Mouse (Mus musculus): ENCODE data around the gene Vps13a. TPM values are rescaled to one million over a fixed set of nuclear protein-coding genes. Genes with fewer than 3 reads are reported as not detected.

Gene Vps13a
- polyA plus RNA-seq, 1 experiment from 2014 or later: 11.5 TPM

DNA sequence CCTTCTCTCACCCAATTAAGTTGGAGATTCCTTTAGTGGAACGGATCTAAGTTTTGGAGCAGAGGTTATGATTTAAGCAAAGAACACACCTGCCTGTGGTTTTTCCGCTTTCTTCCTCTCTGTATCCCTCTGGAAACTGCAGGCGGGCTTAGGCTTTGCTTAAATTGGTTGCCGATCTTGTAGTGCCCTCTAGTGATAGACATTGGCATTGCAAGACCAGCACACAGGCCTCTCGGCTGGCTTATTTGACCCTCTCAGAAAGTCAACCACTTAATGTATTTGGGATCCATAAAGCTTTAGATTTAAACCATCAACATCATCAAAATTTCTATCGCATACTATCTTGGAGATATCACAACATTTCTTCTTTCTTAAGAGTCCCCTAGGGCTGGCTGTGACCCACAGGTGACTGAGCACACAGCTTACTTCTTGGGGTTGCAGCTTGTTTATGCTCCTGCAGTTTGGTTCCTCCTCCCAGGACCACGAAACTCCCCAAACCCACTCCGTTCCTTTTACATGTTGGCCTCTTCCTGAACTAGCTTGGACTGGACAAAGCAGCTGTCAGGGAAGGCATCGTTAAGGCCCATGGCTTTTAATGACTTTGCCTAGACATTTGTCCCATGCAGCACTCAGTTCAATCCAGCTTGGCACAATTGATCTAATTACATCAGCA, 181.3 kb downstream of the Vps13a start:
- 15% methylated on average over 9 of the region's 9 CpGs for WGBS
- no peaks in the 10 kb centered on the region for H3K36me3 ChIP-seq
- H3K9ac ChIP-seq: no peak overlapping the region
- H3K27me3 ChIP-seq (replicated peaks): no peaks in the 10 kb centered on the region
- peak overlapping the region; percentile 35; the same call in 1 of the 2 replicates for H3K4me2 ChIP-seq (replicated peaks)
- H3K4me1 ChIP-seq (replicated peaks): peaks cover 14% of the 10 kb centered on the region
- no peak overlapping the region for H3K4me3 ChIP-seq (replicated peaks)
- no peak overlapping the region for H3K27ac ChIP-seq
- H3K9me3 ChIP-seq: no peaks in the 10 kb centered on the region
- peak; percentile 74 for ATAC-seq

DNA sequence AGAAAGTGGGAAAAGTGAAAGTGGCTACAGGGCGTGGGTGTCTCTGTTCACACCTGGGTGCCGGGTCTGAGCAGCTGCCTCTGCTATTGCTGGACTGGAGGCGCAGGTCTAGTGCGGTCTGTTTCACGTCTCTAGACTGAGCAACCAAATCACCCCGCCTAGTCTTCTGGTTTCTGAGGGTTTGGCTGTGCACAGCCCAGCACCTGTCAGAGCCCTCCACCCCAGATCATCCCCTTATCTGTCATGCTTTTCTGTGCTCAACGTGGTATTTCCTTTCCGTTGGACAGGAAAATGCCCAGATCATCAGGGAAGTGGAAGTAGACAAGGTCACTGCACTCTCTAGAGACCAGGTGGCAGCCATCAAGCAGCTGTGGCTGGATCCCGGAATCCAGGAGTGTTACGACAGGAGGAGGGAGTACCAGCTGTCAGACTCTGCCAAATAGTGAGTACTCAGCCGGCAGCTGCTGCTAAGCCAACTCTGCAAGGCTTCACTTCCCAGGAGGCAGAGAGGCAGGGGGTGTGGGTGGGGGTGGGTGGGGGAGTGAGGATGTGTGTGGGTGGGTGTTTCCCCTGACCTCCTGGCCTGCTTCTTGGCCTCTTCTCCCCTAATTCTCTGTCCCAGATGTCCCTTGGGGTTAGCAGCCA, 182.0 kb downstream of the Vps13a start:
- ATAC-seq: peak; percentile 75
- no peaks in the 10 kb centered on the region for H3K9me3 ChIP-seq
- WGBS: 29% methylated on average over 11 of the region's 11 CpGs
- no peak overlapping the region for H3K27ac ChIP-seq
- H3K4me2 ChIP-seq (replicated peaks): peak overlapping the region; percentile 35; the same call in 1 of the 2 replicates
- H3K4me3 ChIP-seq (replicated peaks): no peak overlapping the region
- no peak overlapping the region for H3K9ac ChIP-seq
- H3K27me3 ChIP-seq (replicated peaks): no peaks in the 10 kb centered on the region
- H3K36me3 ChIP-seq: no peaks in the 10 kb centered on the region
- peaks cover 14% of the 10 kb centered on the region for H3K4me1 ChIP-seq (replicated peaks)

DNA sequence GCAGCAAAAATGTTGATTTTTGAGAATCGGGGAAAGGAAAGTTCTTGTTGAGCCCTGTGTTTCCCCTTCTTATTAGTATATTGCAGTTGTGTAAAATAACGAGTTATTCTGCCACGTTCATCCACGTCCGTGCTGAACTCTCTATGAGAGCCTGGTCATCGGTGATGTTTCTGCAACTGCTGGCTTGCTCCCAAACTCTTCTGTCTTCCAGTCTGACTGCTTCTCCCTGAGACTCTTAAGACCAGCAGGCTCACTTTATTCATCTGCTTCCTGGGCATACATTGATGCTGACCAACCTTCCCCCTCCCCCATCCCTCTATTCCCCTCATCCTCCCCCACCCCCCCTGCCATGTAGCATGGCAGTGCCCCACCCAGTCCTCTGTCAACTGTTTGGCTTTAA, 183.5 kb downstream of the Vps13a start:
- H3K27ac ChIP-seq: no peak overlapping the region
- 61% methylated on average over 6 of the region's 6 CpGs for WGBS
- no peak overlapping the region for H3K9ac ChIP-seq
- no peak for ATAC-seq
- H3K27me3 ChIP-seq (replicated peaks): no peaks in the 10 kb centered on the region
- H3K4me1 ChIP-seq (replicated peaks): peaks cover 14% of the 10 kb centered on the region
- no peak overlapping the region for H3K4me2 ChIP-seq (replicated peaks)
- no peak overlapping the region for H3K4me3 ChIP-seq (replicated peaks)
- H3K36me3 ChIP-seq: no peaks in the 10 kb centered on the region
- H3K9me3 ChIP-seq: no peaks in the 10 kb centered on the region

DNA sequence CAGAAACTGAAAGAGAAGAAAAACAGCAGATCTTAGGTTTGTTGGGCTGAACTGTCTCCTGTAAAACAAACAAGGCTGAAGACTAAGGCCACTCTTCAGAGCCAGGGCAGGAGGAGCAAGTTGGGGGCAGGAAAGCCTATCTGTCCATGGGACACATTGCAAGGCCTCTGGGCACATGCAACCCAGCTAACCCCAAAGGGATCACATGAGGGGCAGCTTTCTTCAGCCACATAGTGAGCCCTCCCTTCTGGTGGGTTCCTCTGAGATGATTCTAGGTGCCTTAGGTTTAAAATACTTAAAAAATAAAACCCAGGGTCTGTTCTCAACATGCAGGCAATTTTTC, 186.8 kb downstream of the Vps13a start:
- Histone ChIP-seq H3K27me3 (replicated peaks) (no peaks in the 10 kb centered on the region), H3K4me2 (replicated peaks) (no peak overlapping the region), H3K4me3 (replicated peaks) (no peak overlapping the region), H3K4me1 (replicated peaks) (peaks cover 12% of the 10 kb centered on the region), H3K36me3 (no peaks in the 10 kb centered on the region), H3K27ac (no peak overlapping the region), H3K9me3 (no peaks in the 10 kb centered on the region), H3K9ac (no peak overlapping the region)
- no peak for ATAC-seq

- Histone ChIP-seq H3K9me3 (no peaks in the 10 kb centered on the region), H3K4me3 (replicated peaks) (no peak overlapping the region), H3K9ac (no peak overlapping the region), H3K36me3 (no peaks in the 10 kb centered on the region), H3K27me3 (replicated peaks) (no peaks in the 10 kb centered on the region), H3K4me1 (replicated peaks) (0 out of 2 replicates have a peak, but pooled peaks cover 7% of the 10 kb centered on the region), H3K4me2 (replicated peaks) (no peak overlapping the region), H3K27ac (no peak overlapping the region)
- 80% methylated on average over 7 of the region's 7 CpGs for WGBS
- no peak for ATAC-seq
These were observed 187.3 kb downstream of the Vps13a start for GRCm38 (mm10) chr19:16593256-16593974.

- 11% methylated on average over 3 of the region's 3 CpGs for WGBS
- ATAC-seq: peak; percentile 45; the same call in 1 of the 2 replicates
These were observed 195.4 kb downstream of the Vps13a start for GRCm38 (mm10) chr19:16585379-16585778.

DNA sequence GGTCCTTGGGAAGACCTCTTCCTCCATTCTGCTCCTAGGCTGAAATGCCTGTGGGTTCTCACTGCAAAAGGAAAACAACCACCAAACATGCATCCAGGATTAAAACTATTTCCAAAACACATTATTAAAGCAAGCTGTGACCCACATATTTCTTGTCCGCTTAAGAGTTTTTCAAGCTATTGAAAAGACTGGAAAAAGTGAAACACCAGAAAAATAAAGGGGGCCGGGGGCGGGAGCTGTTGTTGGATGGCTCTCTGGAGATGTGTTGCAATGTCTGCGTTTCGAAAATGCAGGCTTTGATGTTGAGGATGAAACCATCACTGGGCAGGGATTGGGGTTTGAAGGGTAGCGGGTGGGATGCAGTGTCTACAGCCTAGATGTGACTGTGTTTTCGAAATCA, 196.2 kb downstream of the Vps13a start:
- H3K9ac ChIP-seq: no peak overlapping the region
- no peaks in the 10 kb centered on the region for H3K27me3 ChIP-seq (replicated peaks)
- H3K27ac ChIP-seq: no peak overlapping the region
- H3K9me3 ChIP-seq: no peaks in the 10 kb centered on the region
- no peak for ATAC-seq
- H3K4me3 ChIP-seq (replicated peaks): no peak overlapping the region
- H3K4me1 ChIP-seq (replicated peaks): no peaks in the 10 kb centered on the region
- 93% methylated on average over 7 of the region's 7 CpGs for WGBS
- no peaks in the 10 kb centered on the region for H3K36me3 ChIP-seq
- H3K4me2 ChIP-seq (replicated peaks): no peak overlapping the region

More at GRCm38 (mm10) chr19:16585379-16585778, 195.4 kb downstream of the Vps13a start:
- Histone ChIP-seq H3K4me2 (replicated peaks) (no peak overlapping the region), H3K9me3 (no peaks in the 10 kb centered on the region), H3K27me3 (replicated peaks) (no peaks in the 10 kb centered on the region), H3K9ac (no peak overlapping the region), H3K27ac (no peak overlapping the region), H3K4me1 (replicated peaks) (no peaks in the 10 kb centered on the region), H3K36me3 (no peaks in the 10 kb centered on the region), H3K4me3 (replicated peaks) (no peak overlapping the region)

DNA sequence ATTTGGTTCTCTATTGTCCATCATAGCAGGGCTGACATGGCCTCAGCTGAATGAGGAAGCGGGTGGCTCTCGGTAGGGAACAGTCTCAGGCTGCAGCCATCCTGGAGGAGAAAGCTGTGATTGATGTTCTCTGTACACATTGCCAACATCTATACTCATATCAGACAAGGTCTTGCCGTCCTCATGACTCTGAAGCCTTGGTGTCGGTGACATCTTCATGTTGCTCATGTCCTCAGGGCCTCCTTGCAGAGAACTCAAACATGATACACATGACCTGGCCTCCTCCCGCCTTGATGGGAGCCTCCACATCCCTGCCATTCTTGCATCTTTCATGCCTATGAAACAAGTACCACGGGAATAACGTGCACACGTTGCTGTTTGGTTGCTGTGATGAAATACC, 200.2 kb downstream of the Vps13a start:
- Histone ChIP-seq H3K27ac (no peak overlapping the region), H3K4me2 (replicated peaks) (no peak overlapping the region), H3K4me3 (replicated peaks) (no peak overlapping the region), H3K4me1 (replicated peaks) (peaks cover 4% of the 10 kb centered on the region; the same call in 1 of the 2 replicates), H3K9me3 (no peaks in the 10 kb centered on the region), H3K27me3 (replicated peaks) (no peaks in the 10 kb centered on the region), H3K36me3 (no peaks in the 10 kb centered on the region), H3K9ac (no peak overlapping the region)
- 89% methylated on average over 8 of the region's 8 CpGs for WGBS
- no peak for ATAC-seq

DNA sequence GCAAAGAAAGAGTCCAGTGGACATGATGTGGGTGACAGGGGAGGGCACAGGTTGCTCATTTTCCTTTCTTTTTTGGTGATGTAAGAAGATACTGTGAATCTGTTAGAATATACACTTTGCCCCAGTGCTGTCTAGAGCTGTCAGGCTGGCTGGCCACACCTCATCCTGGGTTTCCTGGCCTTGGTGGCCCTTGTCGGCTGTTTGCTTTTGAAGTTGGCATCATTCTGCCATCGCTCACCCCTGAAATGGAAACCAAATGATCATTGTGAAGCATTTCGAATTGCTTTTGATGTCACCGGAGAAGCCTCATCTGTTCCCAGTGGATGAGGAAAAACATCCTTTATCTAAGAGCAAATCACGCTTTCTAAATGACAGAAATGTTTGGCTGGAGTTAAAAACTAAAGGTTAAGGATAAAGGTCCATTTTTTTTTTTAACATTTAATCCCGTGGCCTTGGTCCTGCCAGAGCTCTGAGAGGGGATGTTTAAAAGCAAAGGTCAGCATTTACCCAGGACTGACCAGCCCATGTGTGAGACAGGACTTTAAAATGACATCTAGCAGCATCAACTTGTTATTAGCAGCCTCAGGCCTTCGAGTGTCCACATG, 201.0 kb downstream of the Vps13a start:
- Histone ChIP-seq H3K27me3 (replicated peaks) (no peaks in the 10 kb centered on the region), H3K9ac (no peak overlapping the region), H3K9me3 (no peaks in the 10 kb centered on the region), H3K27ac (no peak overlapping the region), H3K4me1 (replicated peaks) (peaks cover 4% of the 10 kb centered on the region; the same call in 1 of the 2 replicates), H3K4me2 (replicated peaks) (no peak overlapping the region), H3K4me3 (replicated peaks) (no peak overlapping the region), H3K36me3 (no peaks in the 10 kb centered on the region)
- WGBS: 82% methylated on average over 7 of the region's 7 CpGs
- ATAC-seq: no peak

- H3K27me3 ChIP-seq (replicated peaks): no peaks in the 10 kb centered on the region
- 0 out of 2 replicates have a peak, but pooled peaks have one; percentile 10 for ATAC-seq
- no peak overlapping the region for H3K4me3 ChIP-seq (replicated peaks)
- H3K36me3 ChIP-seq: no peaks in the 10 kb centered on the region
- no peak overlapping the region for H3K9ac ChIP-seq
- peaks cover 4% of the 10 kb centered on the region; the same call in 1 of the 2 replicates for H3K4me1 ChIP-seq (replicated peaks)
- H3K9me3 ChIP-seq: no peaks in the 10 kb centered on the region
- no peak overlapping the region for H3K4me2 ChIP-seq (replicated peaks)
- no peak overlapping the region; the same call in 1 of the 2 replicates for H3K27ac ChIP-seq
- 53% methylated on average over 6 of the region's 6 CpGs for WGBS
These were observed 203.9 kb downstream of the Vps13a start for GRCm38 (mm10) chr19:16576790-16577189.
